Mouse (Mus musculus): ENCODE results near the gene Irs1.

Irs1 gene

GRCm38 (mm10) chr1:82294102-82294501, 2.9 kb upstream of the Irs1 start:
- Histone ChIP-seq H3K36me3 (ENCODE audit: control insufficient read depth, insufficient read depth, low read length, poor library complexity, severe bottlenecking) (no peaks in the 10 kb centered on the region), H3K27me3 (ENCODE audit: control insufficient read depth, insufficient read depth, low read length, poor library complexity, severe bottlenecking) (no peaks in the 10 kb centered on the region; the same call in 1 of the 2 replicates)
- peak; percentile 76 for DNase-seq (ENCODE audit: low read depth, low spot score)

GRCm38 (mm10) chr1:82292771-82293170, 1.6 kb upstream of the Irs1 start:
- Histone ChIP-seq H3K27me3 (ENCODE audit: control insufficient read depth, insufficient read depth, low read length, poor library complexity, severe bottlenecking) (no peaks in the 10 kb centered on the region; the same call in 1 of the 2 replicates), H3K36me3 (ENCODE audit: control insufficient read depth, insufficient read depth, low read length, poor library complexity, severe bottlenecking) (no peaks in the 10 kb centered on the region)
- peak; percentile 28 for DNase-seq (ENCODE audit: low read depth, low spot score)

GRCm38 (mm10) chr1:82291930-82292712, 905 bp upstream of the Irs1 start:
- Histone ChIP-seq H3K36me3 (ENCODE audit: control insufficient read depth, insufficient read depth, low read length, poor library complexity, severe bottlenecking) (no peaks in the 10 kb centered on the region), H3K27me3 (ENCODE audit: control insufficient read depth, insufficient read depth, low read length, poor library complexity, severe bottlenecking) (no peaks in the 10 kb centered on the region; the same call in 1 of the 2 replicates)
- DNase-seq (ENCODE audit: low read depth, low spot score) = no peak

GRCm38 (mm10) chr1:82290723-82291150, 479 bp downstream of the Irs1 start:
- no peaks in the 10 kb centered on the region for H3K36me3 ChIP-seq (ENCODE audit: control insufficient read depth, insufficient read depth, low read length, poor library complexity, severe bottlenecking)
- H3K27me3 ChIP-seq (ENCODE audit: control insufficient read depth, insufficient read depth, low read length, poor library complexity, severe bottlenecking) = no peaks in the 10 kb centered on the region; the same call in 1 of the 2 replicates
- peak; percentile 52 for DNase-seq (ENCODE audit: low read depth, low spot score)

- H3K36me3 ChIP-seq (ENCODE audit: control insufficient read depth, insufficient read depth, low read length, poor library complexity, severe bottlenecking) = no peaks in the 10 kb centered on the region
- no peaks in the 10 kb centered on the region; the same call in 1 of the 2 replicates for H3K27me3 ChIP-seq (ENCODE audit: control insufficient read depth, insufficient read depth, low read length, poor library complexity, severe bottlenecking)
- peak; percentile 44 for DNase-seq (ENCODE audit: low read depth, low spot score)
These were observed 1.1 kb downstream of the Irs1 start for GRCm38 (mm10) chr1:82289990-82290681.

- no peak for DNase-seq (ENCODE audit: low read depth, low spot score)
- Histone ChIP-seq H3K36me3 (ENCODE audit: control insufficient read depth, insufficient read depth, low read length, poor library complexity, severe bottlenecking) (no peaks in the 10 kb centered on the region), H3K27me3 (ENCODE audit: control insufficient read depth, insufficient read depth, low read length, poor library complexity, severe bottlenecking) (no peaks in the 10 kb centered on the region; the same call in 1 of the 2 replicates)
These were observed 1.9 kb downstream of the Irs1 start for GRCm38 (mm10) chr1:82289116-82289989.

- no peak for DNase-seq (ENCODE audit: low read depth, low spot score)
- H3K36me3 ChIP-seq (ENCODE audit: control insufficient read depth, insufficient read depth, low read length, poor library complexity, severe bottlenecking) = no peaks in the 10 kb centered on the region
- H3K27me3 ChIP-seq (ENCODE audit: control insufficient read depth, insufficient read depth, low read length, poor library complexity, severe bottlenecking) = no peaks in the 10 kb centered on the region; the same call in 1 of the 2 replicates
These were observed 2.7 kb downstream of the Irs1 start for GRCm38 (mm10) chr1:82288421-82288990.

- no peaks in the 10 kb centered on the region; the same call in 1 of the 2 replicates for H3K27me3 ChIP-seq (ENCODE audit: control insufficient read depth, insufficient read depth, low read length, poor library complexity, severe bottlenecking)
- H3K36me3 ChIP-seq (ENCODE audit: control insufficient read depth, insufficient read depth, low read length, poor library complexity, severe bottlenecking) = no peaks in the 10 kb centered on the region
- DNase-seq (ENCODE audit: low read depth, low spot score) = no peak
These were observed 3.4 kb downstream of the Irs1 start for GRCm38 (mm10) chr1:82287776-82288325.

GRCm38 (mm10) chr1:82287052-82287775, 4.0 kb downstream of the Irs1 start:
- DNase-seq (ENCODE audit: low read depth, low spot score) = no peak
- Histone ChIP-seq H3K27me3 (ENCODE audit: control insufficient read depth, insufficient read depth, low read length, poor library complexity, severe bottlenecking) (no peaks in the 10 kb centered on the region; the same call in 1 of the 2 replicates), H3K36me3 (ENCODE audit: control insufficient read depth, insufficient read depth, low read length, poor library complexity, severe bottlenecking) (no peaks in the 10 kb centered on the region)

GRCm38 (mm10) chr1:82286190-82287051, 4.8 kb downstream of the Irs1 start:
- DNase-seq (ENCODE audit: low read depth, low spot score) = no peak
- H3K27me3 ChIP-seq (ENCODE audit: control insufficient read depth, insufficient read depth, low read length, poor library complexity, severe bottlenecking) = no peaks in the 10 kb centered on the region; the same call in 1 of the 2 replicates
- no peaks in the 10 kb centered on the region for H3K36me3 ChIP-seq (ENCODE audit: control insufficient read depth, insufficient read depth, low read length, poor library complexity, severe bottlenecking)

GRCm38 (mm10) chr1:82285461-82286189, 5.6 kb downstream of the Irs1 start:
- no peaks in the 10 kb centered on the region for H3K36me3 ChIP-seq (ENCODE audit: control insufficient read depth, insufficient read depth, low read length, poor library complexity, severe bottlenecking)
- no peaks in the 10 kb centered on the region; the same call in 1 of the 2 replicates for H3K27me3 ChIP-seq (ENCODE audit: control insufficient read depth, insufficient read depth, low read length, poor library complexity, severe bottlenecking)
- DNase-seq (ENCODE audit: low read depth, low spot score) = no peak

- Histone ChIP-seq H3K27me3 (ENCODE audit: control insufficient read depth, insufficient read depth, low read length, poor library complexity, severe bottlenecking) (no peaks in the 10 kb centered on the region; the same call in 1 of the 2 replicates), H3K36me3 (ENCODE audit: control insufficient read depth, insufficient read depth, low read length, poor library complexity, severe bottlenecking) (no peaks in the 10 kb centered on the region)
- DNase-seq (ENCODE audit: low read depth, low spot score) = no peak
These were observed 6.8 kb downstream of the Irs1 start for GRCm38 (mm10) chr1:82284403-82284802.

All from splenic B cell, adult 2 months (primary cell).